Mouse (Mus musculus): ENCODE measurements at regions not wholly inside any gene's neighbourhood (a gene's known extent, or its start where the extent isn't known, plus 50 kb on each side); places are given as distances from the start of the nearest gene placed in this dataset.

GRCm38 (mm10) chr1:15155046-15155445 is 938.1 kb downstream of the 4930444P10Rik start:
- DNase-seq = no peak

DNA sequence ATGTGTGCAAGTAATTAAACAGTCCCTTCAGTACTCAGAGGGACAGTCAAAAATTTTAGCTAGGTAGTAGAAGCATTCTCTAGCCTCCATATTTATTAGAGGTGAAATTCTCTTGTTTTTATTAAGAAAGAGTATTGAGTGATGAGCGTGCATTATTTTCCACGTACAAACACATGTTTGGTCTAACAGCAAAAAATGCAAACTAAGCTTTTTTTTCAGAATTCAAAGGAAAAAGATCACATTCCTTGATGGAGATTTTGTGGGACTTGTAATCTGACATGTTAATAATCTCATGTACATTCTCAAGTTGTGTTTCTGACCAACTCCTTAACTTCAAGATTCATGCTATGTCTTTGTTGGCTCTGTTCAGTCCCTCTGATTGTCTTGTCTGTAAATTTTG is 939.2 kb downstream of the 4930444P10Rik start:
- DNase-seq = no peak

- no peak for DNase-seq
These were observed 949.1 kb downstream of the 4930444P10Rik start for GRCm38 (mm10) chr1:15143922-15144591.

DNA sequence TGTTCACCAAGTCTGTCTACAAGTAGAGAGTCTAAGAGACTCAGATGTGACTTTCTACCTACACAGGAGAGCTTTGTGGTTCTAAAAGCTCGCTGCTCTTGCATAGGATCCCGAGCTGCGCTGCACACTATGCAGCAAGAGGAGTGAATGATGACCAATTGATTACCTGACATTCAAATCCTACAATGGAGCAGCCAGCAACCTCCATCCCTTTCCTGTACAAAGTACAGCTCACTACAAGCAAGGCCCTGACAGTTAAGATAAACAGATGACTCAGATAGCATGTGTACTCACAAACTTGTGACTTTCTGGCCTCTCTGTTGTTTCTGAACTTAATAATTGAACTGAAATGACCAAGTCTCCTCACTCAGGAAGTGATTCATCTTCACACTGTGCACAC is 974.7 kb downstream of the 4930444P10Rik start:
- no peak for DNase-seq

DNA sequence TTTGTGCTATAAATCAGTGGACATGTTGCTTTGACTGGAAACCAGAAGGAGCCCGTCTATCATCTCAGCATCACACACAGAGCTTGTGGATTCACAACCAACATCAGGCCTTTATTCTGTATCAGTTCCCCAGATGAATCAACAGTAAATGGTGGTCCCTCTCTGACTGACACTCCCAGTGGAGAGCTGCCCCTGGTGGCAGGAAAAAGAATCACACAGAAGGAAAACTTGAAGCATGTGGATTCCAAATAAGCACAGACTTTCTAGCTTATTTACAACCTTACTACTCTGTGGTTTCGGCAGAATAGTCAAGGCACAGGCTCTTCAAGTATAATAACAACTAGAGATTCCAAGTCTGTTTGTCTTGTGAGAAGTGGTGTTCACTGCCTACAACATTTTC is 981.7 kb downstream of the 4930444P10Rik start:
- DNase-seq = no peak

- DNase-seq = no peak
These were observed 1022.8 kb downstream of the 4930444P10Rik start for GRCm38 (mm10) chr1:15070331-15070730.

GRCm38 (mm10) chr1:15034047-15034446 is 1059.1 kb downstream of the 4930444P10Rik start:
- DNase-seq = no peak

DNA sequence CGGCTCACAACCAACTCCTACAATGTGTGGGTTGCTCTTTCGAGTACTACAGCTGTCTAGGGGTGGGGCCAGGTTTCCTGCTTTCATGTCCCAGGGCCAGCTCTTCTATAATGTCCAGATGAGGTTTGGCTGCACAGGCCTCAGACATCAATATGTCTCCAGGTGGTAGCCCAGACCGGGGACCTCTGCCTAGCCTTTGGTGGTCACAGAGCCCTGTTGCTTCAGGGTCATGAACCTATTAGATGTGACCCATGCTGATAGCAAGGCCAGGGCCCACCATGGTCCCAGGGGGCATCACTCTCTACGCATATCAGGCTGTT is 1074.7 kb downstream of the 4930444P10Rik start:
- no peak for DNase-seq

DNA sequence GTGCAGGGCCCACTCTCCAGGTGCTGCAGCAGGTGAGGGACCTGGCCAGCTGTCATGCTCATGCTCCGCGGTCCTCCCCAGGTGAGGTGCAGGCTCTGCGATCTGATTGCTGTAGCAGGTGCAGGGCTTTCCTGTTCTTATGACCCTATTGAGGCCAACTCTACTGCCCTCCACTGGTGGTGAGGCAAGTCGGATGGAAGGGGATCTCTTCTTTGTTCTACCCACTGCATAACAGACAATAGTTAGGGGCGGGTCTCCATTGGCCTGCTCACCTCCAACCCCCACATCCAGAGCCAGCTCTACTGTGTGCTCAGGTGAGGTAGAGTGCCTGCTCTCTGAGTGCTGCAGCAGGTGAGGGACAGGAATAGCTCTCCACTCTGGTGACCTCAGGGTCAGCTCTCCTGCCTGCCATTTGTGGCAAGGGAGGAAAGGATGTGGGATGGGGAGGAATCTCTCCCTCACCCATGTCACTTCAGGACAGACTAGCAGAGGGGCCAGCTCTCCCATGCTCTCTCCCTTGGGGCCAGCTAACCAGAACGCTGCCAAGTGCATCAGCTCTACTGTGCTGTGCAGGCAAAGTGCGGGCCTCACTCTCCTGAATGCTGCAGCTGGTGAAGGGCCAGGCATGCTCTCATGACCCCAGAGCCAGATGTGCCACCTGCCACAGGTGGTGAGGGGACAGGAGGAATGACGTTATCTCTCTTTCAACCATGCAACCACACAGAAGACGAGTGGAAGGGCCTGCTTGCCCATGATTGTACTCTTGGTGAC is 1075.3 kb downstream of the 4930444P10Rik start:
- DNase-seq = no peak

- peak; percentile 67 for DNase-seq
These were observed 1085.3 kb downstream of the 4930444P10Rik start for GRCm38 (mm10) chr1:15007663-15008344.

- DNase-seq = no peak
These were observed 1097.8 kb downstream of the 4930444P10Rik start for GRCm38 (mm10) chr1:14995348-14995747.

GRCm38 (mm10) chr1:14980093-14980711 is 1112.9 kb downstream of the 4930444P10Rik start:
- DNase-seq = no peak
